Mouse (Mus musculus) gastrocnemius, adult 8-10 months (tissue): ENCODE results near the gene Stil. TPM values are rescaled to one million over a fixed set of nuclear protein-coding genes. Genes with fewer than 3 reads are reported as not detected.

ENCODE experiments used
- DNase-seq, 2 experiments: peaks; one replicate each; pipeline ENCODE4 v3.0.0; 2022; ENCODE audit warnings: low spot score in 2 of 2
- total RNA-seq, 4 experiments: library from RNA; stranded (reverse); gene quantifications; 2 replicates each; pipeline ENCODE4 v1.2.4; 2022

The Stil gene
- total RNA-seq, 4 experiments from 2014 or later: 0.10 to 0.18 TPM; not detected in 2

DNA sequence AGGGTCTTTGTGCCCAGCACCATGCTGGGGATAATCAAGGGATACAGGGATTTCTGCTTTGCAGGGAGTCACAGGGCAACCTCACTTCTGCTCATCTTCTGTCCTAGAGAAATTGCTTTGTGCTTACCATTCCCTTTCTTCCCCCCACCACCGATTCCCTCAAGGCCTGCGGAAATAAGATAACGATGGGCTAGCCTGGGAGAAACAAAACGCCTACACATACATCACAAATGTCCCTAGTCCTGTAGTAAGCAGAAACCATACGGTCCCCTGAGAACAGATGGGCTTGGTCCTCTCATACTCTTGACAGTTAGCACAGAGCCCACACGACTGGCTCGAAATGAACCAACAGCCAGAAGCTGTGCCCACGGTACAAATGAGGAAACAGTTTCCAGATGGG lies 48.2 kb downstream of the Stil start:
- DNase-seq: no peak

DNA sequence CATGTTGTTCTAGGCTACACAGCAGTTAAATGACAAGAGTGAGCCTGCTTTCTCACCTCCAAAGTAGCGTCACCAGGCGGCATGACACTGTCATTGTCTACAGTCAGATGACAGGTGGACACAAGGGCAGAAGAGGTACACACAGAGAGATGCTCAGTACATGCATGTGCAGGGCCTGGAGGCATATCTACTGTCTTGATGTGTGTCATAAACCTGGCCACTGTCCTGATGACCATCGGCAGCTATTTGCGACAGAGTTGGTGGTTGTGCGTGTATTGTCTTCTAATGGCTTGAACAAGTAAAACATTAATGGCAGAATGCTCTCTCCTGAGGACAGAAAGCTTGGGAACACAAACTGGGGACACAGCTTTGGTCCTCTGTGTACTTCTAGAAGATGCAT lies 51.3 kb downstream of the Stil start:
- DNase-seq: no peak

- DNase-seq: peak in 1 of 2 experiments; percentile 22
These were observed 52.5 kb downstream of the Stil start for GRCm38 (mm10) chr4:115052343-115053005.

GRCm38 (mm10) chr4:115055044-115055443 lies 55.1 kb downstream of the Stil start:
- DNase-seq: no peak

DNA sequence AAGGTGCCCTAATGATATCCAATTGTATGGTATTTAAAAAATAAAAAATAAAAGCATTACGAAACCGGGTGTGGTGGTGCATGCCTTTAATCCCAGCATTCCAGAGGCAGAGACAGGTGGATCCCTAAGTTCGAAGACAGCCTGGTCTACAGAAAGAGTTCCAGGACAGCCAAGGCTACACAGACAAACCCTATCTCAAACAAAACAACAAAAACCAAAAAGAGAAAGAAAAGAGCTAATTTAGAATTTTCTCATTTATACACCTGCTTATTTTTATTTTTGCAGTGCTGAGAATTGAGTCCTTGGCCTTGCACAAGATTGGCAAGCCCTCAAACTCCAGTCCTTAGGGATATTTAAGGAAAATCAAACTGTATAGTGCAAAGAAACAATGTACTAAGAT lies 55.7 kb downstream of the Stil start:
- no peak for DNase-seq

DNA sequence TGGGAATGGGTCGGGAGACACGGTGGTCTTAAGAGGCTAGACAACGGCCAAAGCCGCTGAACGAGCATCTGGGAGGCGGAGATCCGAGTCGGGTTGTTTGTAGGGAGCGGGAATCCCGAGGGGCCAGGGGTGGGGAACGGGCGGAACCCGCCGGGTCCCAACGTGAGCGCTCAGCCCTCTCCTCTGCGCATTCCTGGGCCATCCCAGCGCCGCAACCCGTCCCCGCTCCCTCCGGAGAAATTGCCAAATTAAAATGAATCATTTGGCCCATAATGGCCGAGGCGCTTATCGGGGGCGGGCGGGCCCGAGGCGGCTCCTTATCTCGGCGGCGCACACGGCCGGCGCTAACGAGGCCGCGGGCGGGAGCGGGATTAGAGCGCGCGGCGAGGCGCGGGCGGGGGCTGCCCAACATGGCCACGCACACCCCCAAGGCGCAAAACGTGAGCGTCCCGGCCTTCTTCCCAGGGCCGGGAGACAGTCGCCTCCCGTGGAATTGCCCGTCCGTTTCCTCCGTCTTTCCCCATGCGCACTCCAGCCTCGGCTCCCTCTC lies 56.5 kb downstream of the Stil start, which contains the start of gene Tal1:
Tal1 (plus strand) TSS at position 56 of the 550 bp plus-strand sequence.
- no peak for DNase-seq

DNA sequence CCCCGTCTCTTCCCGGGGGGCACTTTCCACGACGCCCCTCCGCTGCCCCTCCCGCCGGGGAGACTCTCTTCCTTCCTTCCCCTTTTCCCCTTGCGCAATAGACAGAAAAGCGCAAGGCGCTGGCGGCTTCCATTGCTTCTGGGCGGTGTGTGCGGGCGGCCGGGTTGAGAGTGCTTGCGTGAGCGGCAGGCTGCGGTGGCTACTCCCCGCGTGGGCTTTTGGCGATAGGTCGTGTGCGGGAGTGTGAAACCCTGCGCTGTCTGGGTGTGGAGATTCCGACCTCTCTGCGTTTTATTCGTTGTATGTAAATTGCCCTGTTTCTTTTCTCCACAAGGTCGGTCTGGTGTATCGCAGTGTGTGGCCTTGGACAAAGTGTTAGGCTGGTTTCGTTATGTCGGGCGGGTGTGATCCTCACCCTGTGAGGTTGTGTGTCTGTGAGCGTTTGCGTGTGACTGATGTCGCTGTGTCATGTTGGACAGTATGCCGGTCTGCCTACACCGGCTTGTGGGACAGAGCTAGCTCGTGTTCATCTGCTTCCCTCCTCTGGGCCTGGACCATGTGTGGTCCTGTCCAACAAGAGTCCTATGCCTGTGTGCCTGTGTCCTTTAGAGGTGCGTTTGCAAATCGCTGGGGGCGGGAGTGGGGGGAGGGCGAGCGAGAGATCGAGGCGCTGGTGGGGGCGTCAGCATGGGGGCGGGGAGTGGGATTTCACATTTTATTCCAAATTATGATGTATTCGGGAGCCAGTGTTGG lies 57.1 kb downstream of the Stil start:
- DNase-seq: no peak

DNA sequence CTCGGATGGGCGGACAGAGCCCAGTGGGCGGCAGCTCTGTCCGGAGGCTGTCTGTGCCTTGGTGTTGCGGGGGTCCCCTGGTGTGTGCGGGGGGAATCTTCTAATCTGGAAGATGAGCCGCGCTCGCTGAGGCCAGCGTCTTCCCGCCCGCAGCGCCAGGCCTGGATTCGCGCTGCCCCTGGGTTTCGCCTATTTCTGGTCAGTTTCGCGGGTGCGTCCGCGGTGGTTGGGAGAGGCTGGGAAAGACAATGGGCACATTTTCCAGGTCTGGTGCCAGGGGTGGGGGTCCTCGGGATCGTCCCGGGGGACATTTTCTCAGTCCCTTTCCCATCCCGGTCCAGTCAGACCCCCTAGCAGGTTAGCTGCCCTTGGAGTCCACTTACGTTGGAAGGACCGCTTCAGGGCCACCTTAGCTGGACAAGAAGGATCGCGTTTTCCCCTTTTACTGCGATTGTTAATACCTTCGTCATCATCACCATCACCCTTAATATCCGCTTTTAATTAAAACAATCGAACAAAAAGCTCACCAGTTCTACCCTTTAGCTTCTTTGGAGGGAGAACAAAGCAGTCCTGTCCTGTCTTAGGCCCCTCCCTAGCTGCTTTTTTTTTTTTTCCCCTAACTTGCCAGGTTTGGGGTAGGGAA lies 57.8 kb downstream of the Stil start:
- DNase-seq: no peak

- DNase-seq: no peak
These were observed 58.4 kb downstream of the Stil start for GRCm38 (mm10) chr4:115058317-115058761.

DNA sequence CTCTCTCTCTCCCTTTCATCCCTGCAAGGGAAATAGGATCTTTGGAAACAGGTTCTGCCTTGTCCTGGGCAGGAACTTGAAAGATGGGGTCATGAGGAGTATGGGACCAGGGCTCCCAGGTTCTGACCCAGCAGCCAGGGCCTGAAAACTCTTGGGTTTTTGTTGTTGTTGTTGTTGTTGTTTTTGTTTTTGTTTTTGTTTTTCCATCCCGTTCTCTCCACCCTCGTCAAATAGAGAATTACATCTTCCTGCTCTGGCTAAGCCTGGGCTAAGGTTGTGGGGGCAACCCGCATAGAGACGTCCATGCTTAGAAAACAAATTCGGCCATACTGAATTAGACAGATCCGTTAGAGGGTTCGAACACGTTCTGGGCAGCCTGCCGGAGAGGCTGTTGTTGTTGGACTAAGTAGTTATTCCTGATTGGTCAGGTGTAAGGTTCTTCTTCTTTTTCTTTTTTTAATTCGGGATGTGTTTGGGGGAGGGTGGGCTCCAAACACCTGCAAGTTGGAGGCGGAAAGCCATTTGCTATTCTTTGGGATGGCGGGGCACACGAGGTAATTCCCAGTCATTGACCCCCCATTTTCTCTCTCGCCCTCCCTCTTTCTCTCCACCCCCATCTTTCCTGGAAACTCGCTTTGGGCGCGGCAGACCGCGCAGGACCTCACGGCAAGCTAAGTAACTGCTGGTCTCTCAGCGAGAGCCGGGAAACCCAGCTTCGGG lies 59.1 kb downstream of the Stil start:
- DNase-seq: no peak

DNA sequence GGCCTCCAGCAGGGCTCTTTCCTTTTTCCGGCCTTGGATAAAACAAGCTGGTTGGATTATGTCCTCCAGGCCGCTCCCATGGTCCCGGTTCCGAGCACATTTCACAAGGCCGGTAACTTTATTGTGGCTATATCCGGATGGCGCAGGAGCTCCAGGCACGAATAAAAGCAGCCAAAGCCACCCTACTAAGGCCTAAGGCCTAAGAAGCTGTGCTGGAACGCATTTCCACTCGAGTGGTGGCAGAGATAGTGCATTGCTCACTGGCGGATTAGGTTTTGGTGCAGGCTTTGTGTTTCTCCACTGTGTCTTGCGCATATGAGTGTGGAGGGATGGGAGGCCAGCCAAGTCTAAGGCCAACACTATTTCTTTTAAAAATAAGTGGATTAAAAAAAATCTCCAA lies 59.9 kb downstream of the Stil start:
- DNase-seq: no peak

DNA sequence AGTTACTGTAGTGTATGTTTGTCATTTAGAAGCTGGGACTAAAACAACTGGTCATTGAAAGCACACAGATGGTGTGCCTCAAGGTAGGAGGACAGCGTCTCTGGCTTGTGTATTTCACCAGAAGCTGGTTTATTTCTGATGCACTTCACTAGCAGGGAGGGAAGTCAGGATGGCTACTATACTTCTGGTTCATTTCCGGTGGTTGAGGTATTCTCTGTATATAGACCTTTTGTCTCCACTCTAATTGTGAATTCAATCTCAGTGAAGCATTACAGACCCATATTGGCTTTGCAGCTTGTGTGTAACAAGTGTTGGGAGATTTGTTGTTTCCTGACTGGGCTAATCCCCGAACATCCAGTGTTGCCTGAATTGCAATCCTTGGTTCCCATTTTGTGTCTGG lies 60.8 kb downstream of the Stil start:
- no peak for DNase-seq

DNA sequence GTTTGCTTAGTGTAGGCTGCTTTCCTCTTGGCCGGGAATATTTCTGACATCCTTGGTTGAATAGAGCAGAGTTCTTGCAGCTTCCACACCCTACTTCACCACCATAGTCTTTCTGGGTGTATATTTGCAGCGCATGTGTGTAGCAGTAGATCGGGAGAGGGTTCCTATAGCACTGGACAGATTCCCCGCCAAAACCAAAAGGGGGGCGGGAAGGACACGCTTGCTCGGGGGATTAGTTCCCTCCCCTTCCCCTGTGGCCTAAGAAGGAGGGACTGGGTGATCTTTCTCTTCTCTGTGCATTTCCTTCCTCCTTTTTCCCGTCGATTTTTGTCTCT lies 62.5 kb downstream of the Stil start:
- no peak for DNase-seq

DNA sequence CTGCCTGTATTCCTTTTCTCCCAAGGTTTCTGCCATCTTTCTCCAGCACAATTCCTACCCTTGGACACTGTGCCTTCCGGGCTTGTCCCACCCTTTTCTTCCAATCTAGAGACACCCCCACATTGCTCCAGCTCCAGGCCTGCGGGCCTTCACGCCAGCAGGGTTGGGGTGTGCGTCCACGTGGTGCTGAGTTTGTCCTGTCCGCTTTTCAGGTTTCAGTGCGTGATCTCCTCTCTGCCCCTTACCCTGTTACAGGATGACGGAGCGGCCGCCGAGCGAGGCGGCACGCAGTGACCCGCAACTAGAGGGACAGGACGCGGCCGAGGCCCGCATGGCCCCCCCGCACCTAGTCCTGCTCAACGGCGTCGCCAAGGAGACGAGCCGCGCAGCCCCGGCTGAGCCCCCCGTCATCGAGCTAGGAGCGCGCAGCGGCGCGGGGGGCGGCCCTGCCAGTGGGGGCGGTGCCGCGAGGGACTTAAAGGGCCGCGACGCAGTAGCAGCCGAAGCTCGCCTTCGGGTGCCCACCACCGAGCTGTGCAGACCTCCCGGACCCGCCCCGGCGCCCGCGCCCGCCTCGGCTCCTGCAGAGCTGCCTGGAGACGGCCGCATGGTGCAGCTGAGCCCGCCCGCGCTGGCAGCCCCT lies 63.0 kb downstream of the Stil start:
- peak in 1 of 2 experiments; percentile 9 for DNase-seq

DNA sequence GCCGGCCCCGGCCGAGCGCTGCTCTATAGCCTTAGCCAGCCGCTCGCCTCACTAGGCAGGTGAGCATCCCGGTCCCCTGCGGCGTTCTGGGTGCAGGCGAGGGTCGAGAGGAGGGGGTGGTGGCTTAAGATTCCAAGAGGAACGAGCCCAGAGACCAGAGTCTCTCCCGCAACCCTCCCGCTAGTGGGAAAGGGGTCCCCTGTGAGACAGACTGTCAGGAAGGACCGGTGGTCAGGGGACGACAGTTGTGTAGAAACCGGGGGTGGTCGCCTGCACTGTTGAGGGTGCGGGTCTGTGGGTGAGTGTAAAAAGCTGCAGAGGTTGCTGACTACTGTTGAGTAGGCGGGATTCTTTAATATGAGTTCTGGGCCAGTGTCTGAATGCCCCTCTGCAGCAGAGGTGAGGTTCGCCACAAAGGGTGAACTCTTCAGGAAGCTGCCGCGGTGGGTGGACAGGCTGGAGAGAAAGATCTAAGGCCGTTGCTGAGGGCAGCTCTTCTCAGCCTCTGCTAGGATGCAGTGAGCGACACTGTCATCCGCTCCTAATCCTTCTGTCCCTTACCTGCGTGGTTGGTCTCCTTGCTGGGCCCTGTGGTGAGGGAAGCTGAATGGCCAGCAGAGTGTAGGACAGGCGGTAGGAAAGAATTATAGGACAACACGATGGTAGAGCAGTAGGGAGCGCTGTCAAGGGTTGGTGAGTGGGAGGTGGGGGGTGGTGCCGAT lies 63.7 kb downstream of the Stil start:
- no peak for DNase-seq

DNA sequence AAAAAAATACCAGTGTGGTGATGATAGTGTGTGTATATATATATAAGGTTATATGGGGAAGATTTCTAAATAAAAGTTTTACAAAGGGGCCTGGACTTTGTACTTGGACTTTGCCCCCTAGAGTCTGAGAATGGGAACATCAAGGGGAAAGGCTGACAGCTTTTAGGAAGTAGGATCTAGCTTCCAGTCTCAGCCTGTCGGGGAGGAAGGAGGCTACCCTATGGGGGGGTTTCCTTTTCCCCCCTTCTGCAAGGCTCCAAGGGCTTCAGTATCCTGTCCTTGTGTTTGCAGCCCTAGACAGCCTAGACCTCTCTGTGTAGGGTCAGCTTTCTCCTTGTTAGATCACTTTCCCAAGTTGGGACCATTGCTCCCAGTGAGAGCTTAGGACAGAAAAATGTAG lies 71.7 kb downstream of the Stil start:
- DNase-seq: no peak

DNA sequence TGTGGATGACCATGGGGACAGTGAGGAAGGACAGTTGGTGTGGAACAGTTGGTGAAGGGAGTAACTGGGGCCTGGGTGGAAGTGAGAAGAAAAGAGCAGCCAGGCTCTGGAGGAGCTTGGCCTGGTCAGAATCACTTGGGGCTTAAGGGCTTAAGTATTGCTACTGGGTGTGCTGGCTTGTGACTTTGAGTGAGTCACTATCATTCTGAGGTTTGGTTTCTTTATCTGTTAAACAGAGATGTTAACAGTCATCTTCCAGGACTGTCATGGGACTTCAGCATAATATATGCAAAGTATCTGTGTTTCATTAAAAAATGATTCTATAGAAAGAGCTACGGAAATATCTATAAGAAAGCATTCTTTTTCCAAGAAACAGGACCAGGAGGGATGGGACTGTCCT lies 74.8 kb downstream of the Stil start:
- no peak for DNase-seq

DNA sequence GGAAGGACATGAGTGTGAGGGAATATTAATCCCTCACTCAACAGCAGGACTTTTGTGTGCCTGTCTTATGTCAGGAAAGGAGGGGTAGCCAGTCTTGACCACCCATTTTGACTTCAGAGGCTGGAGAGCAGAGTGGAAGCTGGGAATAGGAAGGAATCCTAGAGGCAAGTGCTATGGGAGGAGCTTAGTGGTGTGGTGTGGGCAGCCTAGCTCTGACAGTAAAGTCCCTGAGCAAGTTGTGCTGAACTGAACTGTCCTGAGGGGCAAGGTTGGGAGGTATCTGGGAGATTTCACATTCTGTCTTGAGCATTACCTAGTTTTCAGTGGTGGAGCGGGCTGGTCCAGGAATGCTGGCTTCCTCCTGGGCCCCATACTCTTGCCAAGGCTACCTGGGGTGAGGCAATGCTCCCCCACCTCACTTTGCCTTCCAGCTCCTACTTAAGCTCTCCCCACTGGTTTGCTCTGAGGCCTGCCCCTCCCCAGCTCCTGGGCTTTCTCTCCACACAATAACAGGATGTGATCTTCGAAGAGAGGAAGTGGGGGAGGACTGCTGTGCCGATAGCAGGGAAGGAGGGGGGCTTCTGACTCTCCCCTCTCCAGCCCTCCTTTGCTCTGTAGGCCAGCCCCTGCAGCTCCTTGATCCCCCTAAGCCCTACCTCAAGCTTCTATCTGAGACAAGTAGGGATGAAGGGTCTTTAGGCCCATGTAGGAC lies 75.4 kb downstream of the Stil start:
- no peak for DNase-seq

DNA sequence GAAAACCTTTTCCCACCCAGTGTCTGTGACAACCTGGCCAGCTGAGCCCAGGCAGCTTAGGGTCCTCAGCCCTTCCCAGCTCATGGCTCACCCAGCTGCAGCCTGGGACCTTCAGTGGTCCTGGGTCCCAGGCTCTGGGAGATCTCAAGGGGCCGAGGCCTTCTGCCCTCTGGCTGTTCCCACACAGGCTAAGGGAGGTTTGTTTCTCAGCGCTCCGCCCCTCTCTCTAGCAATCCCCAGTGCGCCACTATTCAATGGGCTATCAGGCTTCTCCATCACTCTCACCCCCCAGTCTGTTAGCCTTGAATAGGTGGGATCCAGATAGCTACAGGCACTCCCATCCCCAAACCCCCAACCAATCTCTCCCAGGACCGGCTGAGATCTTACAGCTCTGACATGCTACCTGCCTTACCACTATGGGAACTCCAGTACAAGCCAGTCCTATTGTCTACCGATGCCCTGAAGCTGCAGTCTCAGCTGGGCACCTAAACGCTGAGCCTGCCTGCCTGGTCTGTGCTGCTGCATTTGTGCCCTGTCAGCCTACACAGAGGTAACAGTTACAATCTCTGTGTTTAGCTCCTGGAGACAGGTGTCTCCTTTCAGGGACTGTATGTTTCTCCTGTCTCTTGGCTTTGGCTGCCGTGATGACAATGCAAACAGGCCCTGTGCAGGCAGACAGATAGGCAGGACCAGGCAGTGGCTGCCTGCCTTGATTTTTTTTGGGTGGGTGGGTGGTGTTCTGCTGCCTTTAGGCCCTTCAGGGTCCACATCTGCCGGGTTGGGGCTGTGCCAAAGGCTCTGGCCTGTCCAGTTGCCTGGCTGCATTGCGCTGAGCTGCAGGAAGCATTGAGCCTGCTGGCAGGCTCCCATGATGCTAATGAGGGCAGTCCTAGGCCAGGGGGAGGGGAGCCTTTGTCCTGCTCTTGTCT lies 79.2 kb downstream of the Stil start:
- no peak for DNase-seq
